Mouse (Mus musculus) heart, postnatal 14 days (tissue): ENCODE data around the gene C1qtnf9. TPM values are rescaled to one million over a fixed set of nuclear protein-coding genes. Genes with fewer than 3 reads are reported as not detected.

ENCODE experiments used
- DNase-seq, 2 experiments: peaks; one replicate each; pipeline ENCODE4 v3.0.0; 2021 to 2022
- intact Hi-C: fragments of 180-260 bp; cut with DNase I; formaldehyde crosslinking; loops from one replicate; pipeline ENCODE4 v1.15.1; 2025
- long read RNA-seq, 2 experiments: library from polyadenylated mRNA; stranded (forward); transcript quantifications; one replicate each; pipeline ENCODE4 v2.0.0; 2021
- total RNA-seq, 2 experiments: library from RNA; stranded (reverse); gene quantifications; 2 replicates each; pipeline ENCODE4 v1.2.3; 2021

C1qtnf9 gene
- 10 to 100 TPM; 42.8 to 43.8 TPM for total RNA-seq
- long read RNA-seq, experiment 1, transcript C1qtnf9-201 (4 exons, 1,903 nt): major isoform, 26 of 31 reads
- long read RNA-seq, experiment 1, partial matches to known transcripts: 2 of 31 reads
- long read RNA-seq, experiment 1, other reads (novel, unspliced or antisense): 3 of 31 reads
- long read RNA-seq, experiment 2, transcript C1qtnf9-201 (4 exons, 1,903 nt): major isoform, 16 of 20 reads
- long read RNA-seq, experiment 2, partial matches to known transcripts: 1 of 20 reads
- long read RNA-seq, experiment 2, other reads (novel, unspliced or antisense): 3 of 20 reads

DNA sequence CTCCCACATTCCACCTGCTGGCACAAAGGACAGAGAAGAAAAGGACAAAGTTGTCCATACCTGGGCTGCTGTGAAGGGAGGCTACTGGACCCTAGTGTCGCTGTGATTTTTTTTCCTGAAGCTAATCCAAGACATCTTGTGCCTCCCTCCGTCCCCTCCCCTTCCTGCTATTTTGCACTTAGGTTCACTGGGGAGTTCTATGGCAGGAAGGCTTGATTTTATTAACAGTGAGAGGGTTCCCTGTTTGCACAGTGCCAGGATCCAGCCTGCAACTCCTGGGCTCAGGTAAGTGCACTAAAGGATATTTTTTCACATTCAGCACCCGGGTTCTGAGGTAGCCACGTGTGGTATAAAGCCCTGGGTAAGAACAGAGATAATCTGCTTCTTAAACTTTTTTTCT, at the start of gene C1qtnf9:
TSS of gene C1qtnf9 (plus strand) at position 251 of the 400 bp plus-strand sequence.
- DNase-seq: no peak
- intact Hi-C loops: no loop called here

- intact Hi-C loops: no loop called here
- DNase-seq: no peak
Measured at GRCm38 (mm10) chr14:60721304-60721703, 46.6 kb upstream of the C1qtnf9 start.

GRCm38 (mm10) chr14:60721938-60722337, 46.0 kb upstream of the C1qtnf9 start:
- intact Hi-C loops: no loop called here
- DNase-seq: no peak

DNA sequence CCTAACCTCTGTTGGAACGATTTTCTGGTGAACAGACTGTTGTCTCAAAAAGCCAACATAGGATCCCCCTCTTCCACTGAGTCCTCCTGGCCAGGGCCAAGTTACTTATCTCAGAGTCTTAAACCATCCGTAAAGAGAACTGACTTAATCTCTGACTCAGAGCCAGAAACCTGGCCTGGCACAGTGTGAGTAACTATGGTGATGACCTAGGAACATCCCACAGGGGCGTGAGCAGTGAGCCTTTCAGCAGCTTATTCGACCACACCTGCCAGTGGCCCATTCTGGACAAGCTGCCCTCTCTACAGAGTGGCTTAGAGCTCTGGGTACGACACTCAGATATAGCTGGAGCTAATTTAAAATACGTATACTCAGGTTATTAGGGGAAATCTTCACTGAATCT, 41.8 kb upstream of the C1qtnf9 start:
- DNase-seq: peak in 1 of 2 experiments; percentile 33
- intact Hi-C loops: no loop called here

DNA sequence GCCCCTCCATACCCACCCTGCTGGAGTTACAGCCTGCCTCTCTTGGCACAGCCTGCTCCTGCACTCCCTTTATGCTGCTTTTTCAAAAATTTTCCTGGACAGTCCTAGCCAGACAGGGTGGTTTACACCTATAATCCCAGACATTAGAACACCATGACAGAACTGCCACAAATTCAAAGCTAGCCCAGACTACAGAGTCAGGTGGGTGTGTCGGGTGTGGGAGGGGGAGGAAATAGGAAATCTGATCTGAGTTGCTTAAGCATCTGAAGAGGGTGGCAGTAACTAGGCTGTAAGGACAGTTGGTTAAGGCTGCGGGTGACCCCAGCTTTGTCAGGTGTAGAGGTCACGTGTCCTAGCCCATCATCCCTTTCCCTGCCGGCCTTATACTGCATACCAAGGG, 40.8 kb upstream of the C1qtnf9 start:
- no peak for DNase-seq
- intact Hi-C loops: no loop called here

DNA sequence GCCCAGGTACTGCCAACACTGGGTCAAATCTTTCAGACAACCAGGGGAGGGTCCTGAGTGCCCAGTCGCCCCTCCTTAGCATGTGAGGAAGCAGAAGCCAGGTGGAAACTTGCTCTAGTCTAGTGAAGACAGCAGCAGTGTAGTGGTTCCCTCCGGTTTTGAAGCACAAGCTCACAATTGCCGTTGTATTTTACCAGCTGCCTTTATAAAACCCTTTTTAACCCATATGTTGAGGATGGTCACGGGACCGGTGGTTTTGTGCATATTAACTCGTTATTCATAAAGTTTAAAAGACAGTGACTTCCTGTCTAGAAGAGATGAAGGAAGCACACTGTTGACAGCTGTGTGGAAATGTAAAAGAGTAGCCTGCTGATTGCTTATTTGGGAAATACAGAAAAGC, 35.9 kb upstream of the C1qtnf9 start:
- no peak for DNase-seq
- intact Hi-C loops: loop anchor here (5.0 kb wide), 1 partner anchor 40 kb away; no protein-coding TSS in a partner anchor

DNA sequence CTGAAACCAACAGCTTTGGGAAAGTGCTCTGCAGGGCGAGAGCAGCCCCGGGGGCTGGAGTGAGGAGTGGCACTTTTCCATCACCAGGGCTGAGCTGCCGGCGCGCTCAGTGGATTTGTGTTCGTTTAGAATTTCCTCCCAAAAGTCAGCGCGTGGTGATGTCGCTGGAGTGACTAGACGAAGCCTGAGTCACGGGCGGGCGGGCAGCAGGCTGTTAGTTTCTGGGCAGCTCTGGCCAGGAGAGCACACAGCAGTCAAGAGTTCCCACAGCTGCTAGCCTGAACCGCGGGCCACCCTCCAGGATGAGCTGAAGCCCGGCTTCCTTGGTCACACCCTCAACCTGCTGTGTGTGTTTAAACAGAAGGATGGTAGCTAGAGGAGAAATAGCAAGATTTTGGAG, 35.1 kb upstream of the C1qtnf9 start:
- DNase-seq: peak; percentile 65 to 76
- intact Hi-C loops: loop anchor here (5.0 kb wide), 1 partner anchor 40 kb away; no protein-coding TSS in a partner anchor

- no peak for DNase-seq
- intact Hi-C loops: loop anchor here (5.0 kb wide), 1 partner anchor 39 kb away; no protein-coding TSS in a partner anchor
Measured at GRCm38 (mm10) chr14:60733706-60734105, 34.2 kb upstream of the C1qtnf9 start.

DNA sequence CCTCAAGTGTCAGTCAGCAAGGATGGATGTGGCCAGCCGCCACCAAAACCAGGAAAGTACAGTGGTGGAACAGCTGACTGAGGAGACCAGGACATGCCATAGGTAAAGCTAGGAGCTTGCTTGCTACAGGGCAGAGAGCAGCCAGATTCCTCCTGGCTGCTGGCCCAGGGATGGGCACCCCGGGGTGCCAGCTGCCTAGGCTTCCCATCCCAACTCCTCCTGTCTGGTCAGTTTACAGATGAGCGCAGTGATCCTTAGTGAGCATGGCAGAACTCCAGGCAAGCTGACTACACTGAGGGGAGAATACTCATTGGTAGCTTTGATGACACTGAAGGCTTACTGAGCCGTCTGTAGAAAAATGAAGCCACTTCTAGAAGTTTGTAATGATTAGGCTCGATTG, 32.7 kb upstream of the C1qtnf9 start:
- intact Hi-C loops: no loop called here
- DNase-seq: no peak

- intact Hi-C loops: no loop called here
- DNase-seq: no peak
Measured at GRCm38 (mm10) chr14:60735848-60736547, 31.9 kb upstream of the C1qtnf9 start.

DNA sequence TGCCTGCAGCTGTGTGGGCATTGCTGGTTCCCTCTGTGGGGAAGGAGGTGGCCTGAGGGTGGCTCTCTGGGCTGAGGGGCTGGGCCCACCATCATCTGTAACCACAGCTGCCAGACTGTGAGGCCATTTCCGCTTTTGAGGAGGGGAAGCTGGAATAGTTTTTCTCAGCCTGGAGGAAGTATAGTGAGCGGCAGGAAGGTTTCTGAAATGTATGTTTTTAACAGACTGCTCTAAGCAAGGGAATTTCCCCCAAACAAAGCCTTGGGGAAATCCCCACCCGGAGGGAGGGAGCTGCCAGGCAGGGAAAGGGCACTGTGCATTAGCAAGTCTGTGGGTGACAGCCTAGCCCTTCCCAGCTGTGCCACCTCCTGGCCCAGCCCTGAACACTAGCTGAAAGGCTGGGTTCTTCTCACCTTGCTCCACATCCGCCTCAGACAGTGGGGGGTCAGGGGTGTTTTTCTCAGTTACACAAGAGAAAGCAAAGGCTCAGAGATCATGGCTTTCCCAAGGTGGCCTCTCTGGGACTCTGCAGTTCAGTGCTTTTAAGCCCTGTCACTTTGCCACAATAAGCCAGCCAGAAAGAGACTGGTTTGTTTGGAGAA, 31.2 kb upstream of the C1qtnf9 start:
- intact Hi-C loops: no loop called here
- peak; percentile 50 to 57 for DNase-seq

- intact Hi-C loops: no loop called here
Measured at GRCm38 (mm10) chr14:60737202-60737611, 30.7 kb upstream of the C1qtnf9 start.

DNA sequence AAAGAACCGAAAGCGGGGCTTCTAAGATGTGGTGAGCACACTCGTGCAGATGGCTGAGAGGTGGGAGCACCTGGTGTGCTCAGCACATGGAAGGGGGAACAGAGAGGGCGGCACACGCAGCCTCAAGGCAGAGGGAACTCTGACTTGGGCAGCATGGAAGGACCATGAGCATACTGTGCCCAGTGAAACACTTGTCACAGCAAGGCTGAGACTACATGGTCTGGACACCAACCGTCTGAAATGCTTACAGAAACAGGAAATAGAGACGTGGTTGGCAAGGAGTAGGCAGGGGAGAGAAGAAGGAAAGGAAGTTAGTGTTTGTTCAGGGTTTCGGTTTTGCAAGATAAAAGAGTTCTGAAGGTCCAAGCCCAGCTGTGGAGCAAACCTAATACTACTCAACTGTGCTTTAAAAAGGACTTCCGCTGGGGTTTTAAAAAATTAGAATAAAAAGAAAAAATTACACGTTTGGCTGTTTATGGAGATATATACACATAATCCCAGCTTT, 29.4 kb upstream of the C1qtnf9 start:
- intact Hi-C loops: no loop called here
- no peak for DNase-seq

More at GRCm38 (mm10) chr14:60737202-60737611, 30.7 kb upstream of the C1qtnf9 start:
- no peak for DNase-seq

- DNase-seq: no peak
- intact Hi-C loops: no loop called here
Measured at GRCm38 (mm10) chr14:60739155-60739554, 28.8 kb upstream of the C1qtnf9 start.

DNA sequence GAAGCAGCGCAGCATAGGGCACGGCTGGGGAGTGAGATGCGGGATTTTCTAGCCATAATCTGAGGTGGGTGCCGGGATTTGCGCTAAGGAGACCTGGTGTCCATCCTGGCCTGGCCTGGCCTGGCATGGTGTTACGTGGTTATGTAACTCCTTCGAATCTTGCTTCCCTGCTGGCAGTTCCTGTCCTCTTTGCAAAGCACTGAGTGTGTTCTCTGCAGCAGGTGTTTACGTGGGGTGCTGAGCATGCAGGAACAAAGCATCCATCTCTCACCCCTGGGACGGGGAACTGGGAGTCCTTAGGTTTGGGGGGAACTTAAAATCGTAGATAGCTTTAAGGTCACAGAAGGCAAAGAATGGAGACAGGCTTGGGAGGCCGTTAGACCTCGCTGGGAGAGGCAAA, 28.3 kb upstream of the C1qtnf9 start:
- no peak for DNase-seq
- intact Hi-C loops: no loop called here

DNA sequence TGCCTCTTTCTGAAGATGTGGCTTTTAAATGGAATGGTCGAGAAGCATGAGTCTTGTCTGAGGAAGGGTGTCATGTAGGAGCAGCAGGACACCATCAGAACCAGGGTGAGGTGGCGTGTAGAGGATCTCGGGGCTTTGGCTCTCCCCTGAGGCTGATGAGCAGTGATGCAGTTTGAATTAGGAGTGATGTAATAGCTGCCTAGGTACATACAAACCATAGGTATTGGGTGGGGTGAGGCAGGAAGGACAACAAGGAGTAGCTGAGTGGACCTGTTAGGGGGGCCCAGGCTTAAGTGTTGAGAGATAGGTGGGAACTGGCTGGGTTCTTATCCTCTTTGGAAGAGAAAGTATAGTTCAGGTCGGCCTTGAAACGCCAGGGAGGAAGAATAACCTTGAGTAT, 27.4 kb upstream of the C1qtnf9 start:
- intact Hi-C loops: no loop called here
- DNase-seq: no peak

- intact Hi-C loops: no loop called here
- DNase-seq: no peak
Measured at GRCm38 (mm10) chr14:60741033-60741432, 26.9 kb upstream of the C1qtnf9 start.

DNA sequence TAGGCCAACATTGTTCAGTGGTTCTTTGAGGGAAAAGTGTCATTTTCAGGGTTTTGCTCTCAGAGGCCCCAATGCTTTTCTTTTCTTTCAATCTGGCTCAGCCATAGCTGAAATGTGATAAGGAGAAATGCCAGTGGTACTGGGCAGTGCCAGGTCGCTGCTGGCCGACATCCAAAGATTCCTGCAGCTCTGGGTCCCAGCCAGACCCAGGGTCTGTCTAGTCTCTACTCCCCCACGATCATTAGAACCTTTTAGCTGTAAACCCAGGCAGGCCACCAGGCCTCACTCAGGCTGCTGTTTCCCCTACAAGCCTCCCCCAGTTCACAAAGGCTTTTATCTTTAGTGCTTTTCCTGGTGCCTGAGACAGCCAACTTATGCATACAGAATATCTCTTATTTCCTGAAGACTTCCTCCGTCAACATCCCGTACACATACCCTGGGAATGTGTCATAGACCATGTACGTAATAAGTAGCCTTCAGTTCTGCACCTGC, 26.4 kb upstream of the C1qtnf9 start:
- DNase-seq: peak; percentile 69 to 84
- intact Hi-C loops: no loop called here

- intact Hi-C loops: no loop called here
- DNase-seq: no peak
Measured at GRCm38 (mm10) chr14:60743681-60744080, 24.3 kb upstream of the C1qtnf9 start.

GRCm38 (mm10) chr14:60745201-60745600, 22.7 kb upstream of the C1qtnf9 start:
- intact Hi-C loops: no loop called here

GRCm38 (mm10) chr14:60746141-60746540, 21.8 kb upstream of the C1qtnf9 start:
- DNase-seq: no peak
- intact Hi-C loops: no loop called here

More at GRCm38 (mm10) chr14:60745201-60745600, 22.7 kb upstream of the C1qtnf9 start:
- DNase-seq: no peak
